Mouse (Mus musculus) ES-E14 (cell line): ENCODE results near the gene Satb2.

Experiments
- HCFC1 ChIP-seq: IDR thresholded peaks from 2 replicates; pipeline ENCODE4 v1.6.1; 2012; ENCODE audit warnings: low read length, inconsistent platforms, borderline replicate concordance; ENCODE audit not compliant: insufficient read depth
- MAFK ChIP-seq: IDR thresholded peaks from 2 replicates; pipeline ENCODE4 v1.6.1; 2014; ENCODE audit warnings: mild to moderate bottlenecking, low read depth, low read length, inconsistent platforms; ENCODE audit not compliant: insufficient read depth

GRCm38 (mm10) chr1:56938432-56938831 lies 40.0 kb downstream of the Satb2 start:
- TF ChIP-seq HCFC1 (no peak), MAFK (no peak)
